Mouse (Mus musculus) lung, embryonic 16.5 days (tissue): ENCODE results near the gene Mterf2. TPM values are rescaled to one million over a fixed set of nuclear protein-coding genes. Genes with fewer than 3 reads are reported as not detected.

Source experiments
- ATAC-seq: fragments of 200-750 bp; cut with Nextera tagmentation; 2 replicates; pipeline ENCODE4 v1.8.0; 2017; ENCODE audit warnings: low read depth, mild to moderate bottlenecking, moderate library complexity
- H3K27ac ChIP-seq: fragments of 300-500 bp; sonication (generic); 2 replicates; pipeline ENCODE4 v1.5.1; 2014; ENCODE audit warnings: mild to moderate bottlenecking, control low read depth, low read length
- H3K27me3 ChIP-seq: fragments of 300-500 bp; sonication (generic); 2 replicates; pipeline ENCODE4 v1.6.1; 2014; ENCODE audit warnings: low read depth, low read length, mixed read lengths; ENCODE audit not compliant: control insufficient read depth, insufficient read depth
- H3K36me3 ChIP-seq: fragments of 300-500 bp; sonication (generic); 2 replicates; pipeline ENCODE4 v1.6.1; 2014; ENCODE audit warnings: low read length; ENCODE audit not compliant: control insufficient read depth, insufficient read depth
- H3K4me1 ChIP-seq: fragments of 300-500 bp; sonication (generic); replicated peaks from 2 replicates; pipeline ENCODE4 v1.6.1; 2014; ENCODE audit warnings: low read length, mixed read lengths; ENCODE audit not compliant: control insufficient read depth, insufficient read depth
- H3K4me2 ChIP-seq: fragments of 300-500 bp; sonication (generic); 2 replicates; pipeline ENCODE4 v1.6.1; 2014; ENCODE audit warnings: low read depth, low read length, control low read depth
- H3K4me3 ChIP-seq: fragments of 300-500 bp; sonication (generic); 2 replicates; pipeline ENCODE4 v1.5.1; 2014; ENCODE audit warnings: mild to moderate bottlenecking, low read length, control low read depth
- H3K9ac ChIP-seq: fragments of 300-500 bp; sonication (generic); 2 replicates; pipeline ENCODE4 v1.6.1; 2014; ENCODE audit warnings: low read length, control low read depth
- H3K9me3 ChIP-seq: fragments of 300-500 bp; sonication (generic); 2 replicates; pipeline ENCODE4 v1.6.1; 2016; ENCODE audit warnings: low read length; ENCODE audit not compliant: control insufficient read depth
- WGBS: fragments of 180-500 bp; shearing (Covaris S2); extraction: QIAGEN DNeasy Blood & Tissue Kit; methylation state at CpG from one replicate; pipeline ENCODE4 v1.1.7; 2014; 5-methylcytosine and 5-hydroxymethylcytosine counted together
- polyA plus RNA-seq: library from polyadenylated mRNA; unstranded; fragments of >200 nt; fragmentation: Nextera tagmentation; extraction: Ambion mirVana; gene quantifications from 2 replicates; pipeline ENCODE4 v1.2.1, GENCODE M21; 2015

Mterf2 gene
- polyA plus RNA-seq, 1 experiment from 2014 or later, result 9.0 TPM

- 66% methylated on average over 4 of the region's 4 CpGs for WGBS
- H3K36me3 ChIP-seq, result no peaks in the 10 kb centered on the region
- no peaks in the 10 kb centered on the region for H3K4me1 ChIP-seq
- no peak for ATAC-seq
- no peak overlapping the region for H3K27ac ChIP-seq
- H3K27me3 ChIP-seq, result no peaks in the 10 kb centered on the region
- H3K9me3 ChIP-seq, result no peaks in the 10 kb centered on the region
- H3K9ac ChIP-seq, result no peak overlapping the region
- H3K4me2 ChIP-seq, result no peak overlapping the region
- no peak overlapping the region for H3K4me3 ChIP-seq
Measured at GRCm38 (mm10) chr10:85071605-85072152, 56.1 kb downstream of the Mterf2 start.

Other genes with a start within 250 kb of the Mterf2 start
- gene Ric8b, start 210.4 kb downstream of the Mterf2 start, polyA plus RNA-seq, result 17.8 and 19.8 TPM in 2 replicates
- 0.89 and 1.0 TPM in 2 replicates for gene Fhl4, start 25.5 kb downstream of the Mterf2 start, polyA plus RNA-seq
- 71.1 and 74.5 TPM in 2 replicates for gene Tmem263, start 25.4 kb downstream of the Mterf2 start, polyA plus RNA-seq
- 26.5 and 28.2 TPM in 2 replicates for gene Cry1, start 57.0 kb upstream of the Mterf2 start, polyA plus RNA-seq